Mouse (Mus musculus): ENCODE results near the gene Dgkd.
"Not testable (repeated sequence)": the region's sequence is repeated elsewhere in the genome, so short reads cannot be mapped to it uniquely, and the experiment has no call there.

Gene Dgkd

GRCm38 (mm10) chr1:87852892-87853600 lies at the start of gene Dgkd:
Gene Dgkd (plus strand): TSS chr1:87853287.
- DNase-seq = peak; percentile 67

- no peak for DNase-seq
Measured at GRCm38 (mm10) chr1:87803576-87803975, 49.5 kb upstream of the Dgkd start, which contains the start of gene Sag. Gene Sag (plus strand): TSS chr1:87803680.

- DNase-seq = no peak
Measured at GRCm38 (mm10) chr1:87807751-87808150, 45.3 kb upstream of the Dgkd start.

GRCm38 (mm10) chr1:87811391-87811790 lies 41.7 kb upstream of the Dgkd start:
- DNase-seq = no peak

GRCm38 (mm10) chr1:87812061-87812460 lies 41.0 kb upstream of the Dgkd start:
- no peak for DNase-seq

- no peak for DNase-seq
Measured at GRCm38 (mm10) chr1:87813155-87813554, 39.9 kb upstream of the Dgkd start.

GRCm38 (mm10) chr1:87813681-87814080 lies 39.4 kb upstream of the Dgkd start:
- DNase-seq = no peak

GRCm38 (mm10) chr1:87824420-87824995 lies 28.6 kb upstream of the Dgkd start:
- DNase-seq = no peak

GRCm38 (mm10) chr1:87825281-87825680 lies 27.8 kb upstream of the Dgkd start:
- DNase-seq = no peak

GRCm38 (mm10) chr1:87825991-87826390 lies 27.1 kb upstream of the Dgkd start:
- no peak for DNase-seq

GRCm38 (mm10) chr1:87826474-87826873 lies 26.6 kb upstream of the Dgkd start:
- no peak for DNase-seq

- DNase-seq = not testable (repeated sequence)
Measured at GRCm38 (mm10) chr1:87827476-87827875, 25.6 kb upstream of the Dgkd start.

- DNase-seq = no peak
Measured at GRCm38 (mm10) chr1:87828185-87828584, 24.9 kb upstream of the Dgkd start.

GRCm38 (mm10) chr1:87828926-87829580 lies 24.0 kb upstream of the Dgkd start:
- DNase-seq = no peak

- no peak for DNase-seq
Measured at GRCm38 (mm10) chr1:87829621-87830211, 23.4 kb upstream of the Dgkd start.

- no peak for DNase-seq
Measured at GRCm38 (mm10) chr1:87836453-87836852, 16.6 kb upstream of the Dgkd start.

GRCm38 (mm10) chr1:87837018-87837417 lies 16.1 kb upstream of the Dgkd start:
- no peak for DNase-seq

- no peak for DNase-seq
Measured at GRCm38 (mm10) chr1:87840411-87841208, 12.5 kb upstream of the Dgkd start.

GRCm38 (mm10) chr1:87846801-87847474 lies 6.1 kb upstream of the Dgkd start:
- DNase-seq = no peak

GRCm38 (mm10) chr1:87847475-87848168 lies 5.5 kb upstream of the Dgkd start:
- DNase-seq = no peak

GRCm38 (mm10) chr1:87848237-87848996 lies 4.7 kb upstream of the Dgkd start:
- DNase-seq = peak; percentile 46
